Mouse (Mus musculus) midbrain, embryonic 14.5 days (tissue): ENCODE measurements around the gene Clec4a3. TPM values are rescaled to one million over a fixed set of nuclear protein-coding genes. Genes with fewer than 3 reads are reported as not detected.

Source experiments
- ATAC-seq: fragments of 200-750 bp; cut with Nextera tagmentation; 2 replicates; pipeline ENCODE4 v1.8.0; 2017; ENCODE audit warnings: moderate number of reproducible peaks, moderate library complexity; ENCODE audit not compliant: low FRiP score, low TSS enrichment
- DNase-seq: peaks from one replicate; pipeline ENCODE4 v3.0.0-alpha.2; 2015
- H3K27ac ChIP-seq: fragments of 300-500 bp; sonication (generic); replicated peaks from 2 replicates; pipeline ENCODE4 v1.5.1; 2014; ENCODE audit warnings: mild to moderate bottlenecking, low read depth, low read length, moderate library complexity
- H3K27me3 ChIP-seq: fragments of 300-500 bp; sonication (generic); 2 replicates; pipeline ENCODE4 v1.6.1; 2014; ENCODE audit warnings: low read length, control low read depth, mixed read lengths; ENCODE audit not compliant: control insufficient read depth, insufficient read depth
- H3K36me3 ChIP-seq: fragments of 300-500 bp; sonication (generic); 2 replicates; pipeline ENCODE4 v1.6.1; 2014; ENCODE audit warnings: low read length, control low read depth; ENCODE audit not compliant: control insufficient read depth, insufficient read depth
- H3K4me1 ChIP-seq: fragments of 300-500 bp; sonication (generic); 2 replicates; pipeline ENCODE4 v1.6.1; 2014; ENCODE audit warnings: mild to moderate bottlenecking, antibody characterized with exemption, low read length, control low read depth; ENCODE audit not compliant: control insufficient read depth, insufficient read depth
- H3K4me2 ChIP-seq: fragments of 300-500 bp; sonication (generic); 2 replicates; pipeline ENCODE4 v1.6.1; 2014; ENCODE audit warnings: mild to moderate bottlenecking, low read length, moderate library complexity
- H3K4me3 ChIP-seq: fragments of 300-500 bp; sonication (generic); replicated peaks from 2 replicates; pipeline ENCODE4 v1.5.1; 2014; ENCODE audit warnings: low read depth, low read length
- H3K9ac ChIP-seq: fragments of 300-500 bp; sonication (generic); replicated peaks from 2 replicates; pipeline ENCODE4 v1.6.1; 2014; ENCODE audit warnings: mild to moderate bottlenecking, low read length, moderate library complexity
- H3K9me3 ChIP-seq: fragments of 300-500 bp; sonication (generic); 2 replicates; pipeline ENCODE4 v1.6.1; 2016; ENCODE audit warnings: low read length, control low read depth, mixed read lengths; ENCODE audit not compliant: control insufficient read depth
- WGBS: fragments of 180-500 bp; shearing (Covaris S2); extraction: QIAGEN DNeasy Blood & Tissue Kit; methylation state at CpG from one replicate; pipeline ENCODE4 v1.1.7; 2014; 5-methylcytosine and 5-hydroxymethylcytosine counted together
- polyA plus RNA-seq: library from polyadenylated mRNA; unstranded; fragments of >200 nt; fragmentation: Nextera tagmentation; extraction: Ambion mirVana; gene quantifications from 2 replicates; pipeline ENCODE4 v1.2.1, GENCODE M21; 2014

The Clec4a3 gene
- 1.5 TPM in 1 of 2 replicates, not detected in the other for polyA plus RNA-seq

GRCm38 (mm10) chr6:122952401-122952800 is at the start of gene Clec4a3:
TSS of gene Clec4a3 (plus strand) at chr6:122952515.
- Histone ChIP-seq H3K36me3 (no peaks in the 10 kb centered on the region), H3K4me3 (no peak within 1 kb of the TSS), H3K4me2 (no peak within 1 kb of the TSS), H3K27ac (no peak within 1 kb of the TSS), H3K27me3 (no peaks in the 10 kb centered on the region), H3K4me1 (no peaks in the 10 kb centered on the region), H3K9ac (no peak within 1 kb of the TSS), H3K9me3 (no peaks in the 10 kb centered on the region)
- no peak for DNase-seq
- 88% methylated on average over 8 of the region's 8 CpGs for WGBS
- no peak for ATAC-seq

GRCm38 (mm10) chr6:122919922-122920321 is 32.4 kb upstream of the Clec4a3 start:
- no peak overlapping the region for H3K4me3 ChIP-seq
- 0 out of 2 replicates have a peak, but pooled peaks cover 2% of the 10 kb centered on the region for H3K9me3 ChIP-seq
- ATAC-seq = no peak
- no peak for DNase-seq
- H3K36me3 ChIP-seq = no peaks in the 10 kb centered on the region
- H3K27ac ChIP-seq = no peak overlapping the region
- H3K4me2 ChIP-seq = no peak overlapping the region
- WGBS = 90% methylated on average over 4 of the region's 4 CpGs
- H3K27me3 ChIP-seq = no peaks in the 10 kb centered on the region
- no peaks in the 10 kb centered on the region for H3K4me1 ChIP-seq
- H3K9ac ChIP-seq = no peak overlapping the region

- H3K4me3 ChIP-seq = no peak within 1 kb of the TSS
- WGBS = 71% methylated on average over 4 of the region's 4 CpGs
- H3K27me3 ChIP-seq = no peaks in the 10 kb centered on the region
- H3K4me2 ChIP-seq = no peak within 1 kb of the TSS
- DNase-seq (no peak), ATAC-seq (no peak)
- H3K4me1 ChIP-seq = no peaks in the 10 kb centered on the region
- H3K27ac ChIP-seq = no peak within 1 kb of the TSS
- H3K9ac ChIP-seq = no peak within 1 kb of the TSS
- 0 out of 2 replicates have a peak, but pooled peaks cover 2% of the 10 kb centered on the region for H3K9me3 ChIP-seq
- H3K36me3 ChIP-seq = no peaks in the 10 kb centered on the region
Observed at GRCm38 (mm10) chr6:122921451-122921850, 30.9 kb upstream of the Clec4a3 start, which contains the start of gene Clec4a1. TSS of gene Clec4a1 (plus strand) at chr6:122921848.

GRCm38 (mm10) chr6:122934845-122935244 is 17.5 kb upstream of the Clec4a3 start:
- 89% methylated on average over 3 of the region's 3 CpGs for WGBS
- H3K9me3 ChIP-seq = no peaks in the 10 kb centered on the region
- H3K4me3 ChIP-seq = no peak overlapping the region
- no peak overlapping the region for H3K27ac ChIP-seq
- no peaks in the 10 kb centered on the region for H3K36me3 ChIP-seq
- ATAC-seq (no peak), DNase-seq (no peak)
- H3K4me1 ChIP-seq = no peaks in the 10 kb centered on the region
- no peak overlapping the region for H3K4me2 ChIP-seq
- no peak overlapping the region for H3K9ac ChIP-seq
- no peaks in the 10 kb centered on the region for H3K27me3 ChIP-seq

GRCm38 (mm10) chr6:122939618-122940017 is 12.7 kb upstream of the Clec4a3 start:
- no peaks in the 10 kb centered on the region for H3K27me3 ChIP-seq
- no peak overlapping the region for H3K27ac ChIP-seq
- H3K4me2 ChIP-seq = no peak overlapping the region
- no peaks in the 10 kb centered on the region for H3K9me3 ChIP-seq
- WGBS = 87% methylated on average over 5 of the region's 5 CpGs
- no peaks in the 10 kb centered on the region for H3K4me1 ChIP-seq
- ATAC-seq (no peak), DNase-seq (no peak)
- no peak overlapping the region for H3K4me3 ChIP-seq
- no peak overlapping the region for H3K9ac ChIP-seq
- no peaks in the 10 kb centered on the region for H3K36me3 ChIP-seq

- ATAC-seq = no peak
- Histone ChIP-seq H3K9me3 (no peaks in the 10 kb centered on the region), H3K4me1 (no peaks in the 10 kb centered on the region), H3K36me3 (no peaks in the 10 kb centered on the region), H3K27me3 (no peaks in the 10 kb centered on the region), H3K9ac (no peak overlapping the region), H3K4me3 (no peak overlapping the region), H3K27ac (no peak overlapping the region), H3K4me2 (no peak overlapping the region)
- 90% methylated on average over 2 of the region's 2 CpGs for WGBS
- no peak for DNase-seq
Observed at GRCm38 (mm10) chr6:122946760-122947159, 5.6 kb upstream of the Clec4a3 start.

- Histone ChIP-seq H3K27me3 (no peaks in the 10 kb centered on the region), H3K36me3 (no peaks in the 10 kb centered on the region), H3K9ac (no peak overlapping the region), H3K4me2 (no peak overlapping the region), H3K4me1 (no peaks in the 10 kb centered on the region), H3K4me3 (no peak overlapping the region), H3K27ac (no peak overlapping the region), H3K9me3 (no peaks in the 10 kb centered on the region)
- WGBS = 80% methylated on average over 2 of the region's 2 CpGs
- no peak for ATAC-seq
- DNase-seq = no peak
Observed at GRCm38 (mm10) chr6:122964562-122964961, 12.2 kb downstream of the Clec4a3 start.

GRCm38 (mm10) chr6:122969048-122969447 is 16.7 kb downstream of the Clec4a3 start:
- no peaks in the 10 kb centered on the region for H3K36me3 ChIP-seq
- no peak for ATAC-seq
- no peaks in the 10 kb centered on the region for H3K4me1 ChIP-seq
- H3K9me3 ChIP-seq = no peaks in the 10 kb centered on the region
- DNase-seq = no peak
- H3K4me3 ChIP-seq = no peak overlapping the region
- H3K27me3 ChIP-seq = no peaks in the 10 kb centered on the region
- H3K9ac ChIP-seq = no peak overlapping the region
- 77% methylated on average over 2 of the region's 2 CpGs for WGBS
- no peak overlapping the region for H3K27ac ChIP-seq
- H3K4me2 ChIP-seq = no peak overlapping the region

GRCm38 (mm10) chr6:122989876-122990437 is 37.6 kb downstream of the Clec4a3 start, which contains the start of gene Clec4a4:
TSS of gene Clec4a4 (plus strand) at chr6:122990367.
- Histone ChIP-seq H3K9me3 (peaks cover 9% of the 10 kb centered on the region), H3K4me2 (no peak within 1 kb of the TSS), H3K27ac (no peak within 1 kb of the TSS), H3K27me3 (no peaks in the 10 kb centered on the region), H3K9ac (no peak within 1 kb of the TSS), H3K4me1 (no peaks in the 10 kb centered on the region), H3K4me3 (no peak within 1 kb of the TSS), H3K36me3 (no peaks in the 10 kb centered on the region)
- 88% methylated on average over 6 of the region's 6 CpGs for WGBS
- no peak for DNase-seq
- no peak for ATAC-seq
